Mouse (Mus musculus): Measurements from ENCODE around the gene Olfr486.
"Not testable (repeated sequence)": the region's sequence is repeated elsewhere in the genome, so short reads cannot be mapped to it uniquely, and the experiment has no call there.

DNA sequence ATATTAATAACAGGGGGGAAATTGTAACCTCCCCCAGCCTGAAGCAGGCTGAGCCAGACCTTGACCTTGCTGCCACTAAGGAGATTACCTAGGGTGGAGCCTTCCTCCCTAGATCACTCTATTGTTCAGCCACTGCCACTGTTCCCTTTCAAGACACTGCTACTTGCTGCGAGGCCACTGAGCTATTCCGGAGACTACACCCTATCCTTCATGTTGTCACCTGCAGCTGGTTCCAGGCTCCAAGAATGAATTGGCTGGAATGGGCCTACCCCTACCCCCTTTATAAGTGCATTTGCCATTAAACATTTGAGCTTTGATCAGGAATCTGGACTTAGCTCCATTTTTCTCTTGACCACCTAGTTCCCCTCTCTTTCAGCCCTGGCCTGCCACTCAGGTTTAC lies 18.7 kb upstream of the Olfr486 start:
- not testable (repeated sequence) for TF ChIP-seq CTCF (IDR thresholded peaks at IDR 0.05; ENCODE audit: low read depth, low read length); POLR2A (IDR thresholded peaks at IDR 0.05; ENCODE audit: borderline replicate concordance, low read depth, low read length)
